Mouse (Mus musculus) kidney, postnatal 14 days (tissue): ENCODE data around the gene B3galt1.
A peak's percentile ranks its signal among the peaks of the same experiment; 100 is the strongest.

Source experiments
- DNase-seq: peaks from one replicate; pipeline ENCODE4 v3.0.0; 2022; ENCODE audit warnings: mixed read lengths

The B3galt1 gene

DNA sequence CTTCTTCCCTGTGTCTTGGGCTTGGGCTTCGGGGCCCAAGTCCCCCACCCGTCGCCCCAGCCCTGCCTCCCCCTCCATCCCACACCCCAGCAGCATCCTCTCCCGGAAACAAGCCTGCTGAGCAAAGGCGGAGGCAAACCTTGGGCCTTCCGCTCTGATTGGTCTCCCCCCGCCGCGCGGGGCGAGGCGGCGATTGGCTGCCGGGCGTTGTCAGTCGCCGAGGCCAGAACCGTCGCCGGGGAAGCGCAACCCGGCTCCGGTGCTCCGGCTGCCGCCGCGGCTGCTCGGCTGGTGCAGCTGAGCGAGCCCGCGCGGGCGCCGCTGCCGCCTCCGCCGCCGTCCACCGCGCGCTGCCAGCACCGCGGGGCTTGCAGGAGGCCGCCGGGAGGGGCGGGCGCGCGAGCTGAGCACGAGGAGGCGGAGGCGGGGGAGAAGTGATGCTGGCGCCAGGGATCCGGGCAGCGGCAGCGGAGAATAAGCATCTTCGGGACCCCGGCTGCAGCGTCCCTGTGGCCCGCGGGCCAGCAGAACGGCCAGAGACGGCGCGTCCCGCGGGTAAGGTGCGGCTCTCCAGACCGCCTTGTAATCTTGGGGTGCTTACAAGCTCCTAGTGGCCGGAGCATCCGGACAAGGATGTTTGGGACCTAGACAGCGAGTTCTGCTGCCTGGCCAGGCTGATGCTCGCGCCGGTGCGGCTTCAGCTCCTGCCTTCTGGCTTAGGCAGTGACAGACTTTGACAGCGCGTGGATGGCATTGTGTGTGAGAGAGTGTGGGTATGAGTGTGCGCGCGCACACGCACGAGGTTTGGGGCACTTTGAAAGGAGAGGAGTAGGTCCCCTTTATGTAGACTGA, at the start of gene B3galt1:
B3galt1 (plus strand) TSS at position 392 of the 852 bp plus-strand sequence.
- DNase-seq, result peak; percentile 84

DNA sequence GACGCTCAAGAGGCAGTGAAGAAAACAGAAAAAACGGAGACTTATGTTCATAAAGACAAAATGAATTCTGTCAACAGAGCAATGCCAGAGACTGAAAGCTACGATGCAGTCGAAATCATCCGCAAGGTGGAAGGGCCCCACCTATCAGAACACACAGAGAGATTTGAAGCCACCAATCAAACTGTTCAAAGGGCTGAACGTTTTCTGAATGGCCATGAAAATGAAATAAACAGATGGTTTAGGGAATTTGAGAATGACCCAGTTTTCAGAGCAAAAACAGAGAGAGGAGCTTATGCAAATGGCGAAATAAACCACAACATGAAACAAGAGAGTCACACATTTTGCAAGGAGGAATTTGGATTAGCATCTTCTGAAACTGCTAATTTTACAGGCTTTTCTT, 49.3 kb upstream of the B3galt1 start:
- DNase-seq, result no peak

DNA sequence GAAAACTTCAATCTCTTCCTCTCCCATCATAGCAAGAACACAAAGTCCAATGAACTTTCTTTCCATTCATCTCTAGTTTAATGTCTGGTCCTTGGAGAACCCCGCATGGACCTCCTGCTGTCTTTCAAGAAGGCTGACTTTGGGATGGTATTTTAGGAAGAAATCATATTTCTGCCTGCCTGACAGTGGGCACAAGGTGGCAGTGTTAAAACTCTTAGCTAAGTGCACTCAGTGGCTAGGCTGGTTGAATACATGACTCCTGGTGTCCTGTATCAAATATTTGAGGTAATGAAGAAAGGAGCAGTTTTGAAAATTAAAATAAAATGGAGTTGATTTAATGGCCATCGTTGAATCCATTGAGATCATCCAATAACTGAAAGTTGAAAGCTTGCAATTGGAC, 30.3 kb upstream of the B3galt1 start:
- no peak for DNase-seq

GRCm38 (mm10) chr2:67539426-67539825, 26.2 kb upstream of the B3galt1 start:
- no peak for DNase-seq

- DNase-seq, result no peak
Measured at GRCm38 (mm10) chr2:67541957-67542696, 23.5 kb upstream of the B3galt1 start.

GRCm38 (mm10) chr2:67544426-67544825, 21.2 kb upstream of the B3galt1 start:
- no peak for DNase-seq

DNA sequence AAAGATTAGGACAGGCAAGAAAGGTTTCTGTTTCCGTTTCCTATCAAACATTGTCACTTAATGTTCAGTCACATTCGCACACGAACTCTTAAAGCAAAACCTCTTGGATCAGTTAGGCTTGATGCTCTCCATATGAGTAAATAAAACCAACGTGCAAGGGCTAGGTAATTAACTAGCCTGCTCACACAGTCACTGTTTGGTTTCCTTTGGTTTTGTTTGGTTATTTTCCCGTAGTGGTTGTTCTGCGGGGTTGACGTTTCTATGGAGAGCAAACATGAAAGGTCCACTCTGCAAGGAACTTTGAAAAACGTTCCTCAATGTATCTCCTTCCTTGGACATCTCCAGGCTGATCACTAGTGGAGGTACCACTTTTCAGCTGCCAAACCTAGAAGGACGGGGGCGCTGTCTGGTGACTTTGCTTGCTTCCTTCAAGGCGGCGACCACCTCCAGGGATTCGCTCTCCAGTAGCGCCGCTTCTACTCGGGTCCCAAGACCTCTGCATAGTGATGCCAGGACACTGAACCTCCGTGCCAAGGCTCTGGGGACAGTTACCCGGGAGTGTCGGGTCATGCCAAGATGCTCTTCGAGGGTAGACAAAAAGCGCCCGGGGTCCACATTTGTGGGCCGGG, 706 bp upstream of the B3galt1 start:
- DNase-seq, result no peak

- no peak for DNase-seq
Measured at GRCm38 (mm10) chr2:67566566-67566965, 895 bp downstream of the B3galt1 start.

- no peak for DNase-seq
Measured at GRCm38 (mm10) chr2:67567141-67567680, 1.5 kb downstream of the B3galt1 start.

DNA sequence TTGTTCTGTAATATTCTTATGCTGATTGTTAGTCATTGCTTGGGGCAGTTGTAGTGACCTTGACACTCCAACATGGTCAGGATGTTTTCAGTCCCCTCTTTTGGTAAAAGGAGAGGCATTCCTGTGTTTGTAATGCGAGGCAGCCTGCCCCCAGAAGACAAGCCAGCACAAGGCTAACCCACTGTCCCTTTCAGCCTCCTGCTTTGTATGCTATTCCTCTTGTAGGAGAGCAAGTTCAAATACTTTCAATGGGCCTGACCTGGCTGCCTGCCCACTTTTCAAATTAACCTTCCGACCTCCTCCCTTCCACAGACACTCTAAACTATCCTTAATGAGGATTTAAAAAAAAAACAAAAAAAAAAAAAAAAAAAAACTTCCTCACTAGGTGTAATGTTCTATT, 11.0 kb downstream of the B3galt1 start:
- DNase-seq, result no peak

DNA sequence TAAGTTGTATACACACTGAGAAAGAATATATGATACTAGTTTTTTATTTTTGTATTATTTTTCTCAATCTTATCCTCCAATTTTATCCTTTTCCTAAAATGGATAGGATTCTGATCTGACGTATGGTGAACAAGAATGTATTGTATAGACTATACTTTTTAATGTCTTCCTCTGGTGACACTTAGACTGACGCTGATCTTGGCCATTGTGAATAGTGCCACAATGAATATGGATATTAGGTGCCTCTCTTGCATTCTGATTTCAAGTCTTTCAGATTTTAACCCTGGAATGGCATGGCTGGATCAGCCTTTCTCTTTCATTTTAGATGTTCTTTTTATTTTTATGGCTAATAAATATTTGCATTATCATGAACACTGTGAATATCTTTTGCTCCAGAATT, 17.4 kb downstream of the B3galt1 start:
- no peak for DNase-seq

DNA sequence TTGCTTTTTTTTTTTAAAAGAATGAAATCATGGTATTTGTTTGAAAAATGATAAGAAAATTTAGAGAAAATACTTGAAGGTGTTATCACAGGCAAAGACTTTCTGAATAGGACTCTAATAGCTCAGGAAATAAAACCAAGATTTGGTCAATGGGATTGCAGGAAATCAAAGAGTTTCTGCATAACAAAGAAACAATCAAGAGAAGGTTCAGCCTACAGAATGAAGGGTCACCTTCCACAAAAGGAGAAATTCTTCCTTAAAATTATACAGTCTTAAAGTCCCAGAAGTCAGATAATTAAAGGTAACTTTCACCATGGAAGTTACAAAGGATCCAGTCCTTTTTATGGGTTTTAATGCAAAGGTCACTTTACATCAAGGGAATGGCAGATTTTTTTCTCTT, 24.7 kb downstream of the B3galt1 start:
- no peak for DNase-seq

DNA sequence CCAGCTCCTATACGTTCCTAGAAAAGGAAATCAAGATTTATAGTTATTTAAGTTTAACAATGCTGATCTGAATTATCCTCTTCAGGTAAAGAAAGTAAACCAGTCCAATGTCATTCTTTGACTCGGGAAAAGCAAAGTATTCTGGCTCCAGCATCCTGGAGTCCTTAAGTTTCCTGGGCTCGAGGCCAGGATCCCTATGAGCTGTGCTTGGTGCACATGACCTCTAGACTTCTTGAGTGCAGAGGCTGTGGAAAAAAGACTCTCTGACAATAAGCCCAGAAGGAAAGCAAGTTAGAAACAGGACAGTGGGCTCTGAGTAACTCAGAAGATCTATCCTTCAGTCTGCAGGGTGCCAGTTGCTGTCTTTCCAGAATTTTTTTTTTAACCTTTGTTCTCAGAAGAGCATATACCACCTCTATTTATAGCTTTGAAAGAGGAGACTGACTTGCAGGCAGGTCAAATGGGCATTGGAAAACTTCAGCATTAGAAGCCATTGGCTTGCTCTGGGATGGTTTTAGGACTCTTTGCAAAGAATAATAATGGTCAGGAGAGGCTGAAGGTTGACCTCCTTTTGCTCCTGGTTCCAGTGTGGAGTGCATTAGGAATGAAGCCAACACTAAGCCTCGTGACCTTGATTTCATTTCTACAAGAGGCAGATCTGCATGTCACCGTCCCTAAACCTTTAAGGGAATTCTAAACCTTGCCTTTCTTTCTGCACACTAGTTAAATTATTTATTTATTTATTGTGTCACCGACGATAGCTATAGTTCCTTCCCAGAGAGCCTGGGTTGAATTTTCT, 26.4 kb downstream of the B3galt1 start:
- DNase-seq, result peak; percentile 23

DNA sequence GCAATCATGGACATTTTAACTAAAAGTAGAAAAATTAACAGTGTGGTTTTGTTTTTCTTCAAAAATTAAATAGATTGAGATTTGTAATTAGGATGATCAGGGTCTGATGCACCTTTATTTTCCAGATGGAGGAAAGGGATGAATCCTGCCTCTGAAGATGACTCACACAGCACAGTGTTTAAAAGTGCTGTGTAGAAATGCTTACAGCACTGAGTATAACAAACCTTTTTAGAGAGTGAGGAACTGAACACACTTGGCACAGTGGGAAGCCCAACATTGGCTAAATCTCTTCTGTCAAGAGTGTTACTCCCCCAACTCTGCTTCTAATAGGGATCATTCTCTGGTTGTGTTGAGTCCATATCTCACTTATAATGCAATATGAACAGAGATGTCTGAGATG, 57.2 kb downstream of the B3galt1 start:
- no peak for DNase-seq

- no peak for DNase-seq
Measured at GRCm38 (mm10) chr2:67627667-67628066, 62.0 kb downstream of the B3galt1 start.

- DNase-seq, result no peak
Measured at GRCm38 (mm10) chr2:67628289-67628688, 62.6 kb downstream of the B3galt1 start.

- no peak for DNase-seq
Measured at GRCm38 (mm10) chr2:67654847-67655246, 89.2 kb downstream of the B3galt1 start.

- no peak for DNase-seq
Measured at GRCm38 (mm10) chr2:67657372-67657771, 91.7 kb downstream of the B3galt1 start.

GRCm38 (mm10) chr2:67658091-67658490, 92.4 kb downstream of the B3galt1 start:
- no peak for DNase-seq

DNA sequence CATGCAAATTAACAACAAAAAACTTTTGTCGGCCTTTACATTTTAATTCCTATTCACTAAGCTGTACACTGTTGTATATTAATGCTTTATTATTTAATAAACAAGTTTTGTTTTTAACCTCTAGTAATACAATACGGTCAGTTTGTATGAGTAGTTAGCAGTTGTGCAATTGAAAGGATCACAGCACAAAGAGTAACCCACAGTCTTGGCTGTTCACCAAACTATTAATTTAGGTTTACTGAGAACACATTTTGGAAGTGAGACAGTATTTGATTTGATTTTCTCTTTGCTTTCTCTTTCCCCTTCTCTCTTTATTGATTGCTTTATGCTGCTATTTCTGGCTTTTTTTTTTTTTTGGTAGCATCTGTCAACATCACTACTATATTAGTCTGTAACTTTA, 106.0 kb downstream of the B3galt1 start:
- DNase-seq, result no peak

DNA sequence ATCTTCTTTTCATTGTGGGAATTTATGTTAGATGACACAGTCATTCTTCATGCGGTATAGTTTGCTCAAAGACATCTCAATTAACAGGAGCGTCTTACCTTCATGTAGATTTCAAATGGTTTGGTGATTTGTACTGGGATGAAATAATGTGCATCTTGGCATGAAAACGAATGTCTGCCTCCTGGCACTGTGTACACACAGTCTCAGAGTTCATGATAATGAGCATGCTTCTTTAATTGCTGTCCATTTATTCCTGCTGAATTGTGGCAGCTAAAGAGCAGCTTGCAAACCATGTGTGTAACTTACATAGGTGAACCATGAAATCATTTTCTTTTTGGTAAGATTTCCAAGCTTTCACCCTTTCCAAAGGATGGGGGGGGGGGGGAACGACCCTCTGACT, 112.0 kb downstream of the B3galt1 start:
- DNase-seq, result no peak

DNA sequence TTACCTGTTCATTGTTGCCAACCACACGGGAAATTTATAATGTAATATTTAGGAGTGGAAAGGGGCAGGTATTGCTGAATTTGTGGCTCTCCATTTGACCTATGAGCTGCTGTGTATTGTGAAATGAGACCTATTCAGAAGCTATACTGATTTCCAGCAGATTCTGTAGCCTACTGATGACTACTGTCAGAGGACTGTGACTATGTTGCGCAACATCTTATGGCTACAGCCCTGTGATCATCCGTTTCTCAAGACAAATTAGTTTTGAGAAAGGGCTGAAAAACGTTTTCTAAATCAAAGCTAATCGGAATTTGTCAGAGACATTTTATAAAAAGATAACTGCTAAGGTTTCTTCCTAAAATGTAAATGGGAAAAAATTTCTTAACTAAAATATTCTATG, 158.6 kb downstream of the B3galt1 start:
- DNase-seq, result no peak

DNA sequence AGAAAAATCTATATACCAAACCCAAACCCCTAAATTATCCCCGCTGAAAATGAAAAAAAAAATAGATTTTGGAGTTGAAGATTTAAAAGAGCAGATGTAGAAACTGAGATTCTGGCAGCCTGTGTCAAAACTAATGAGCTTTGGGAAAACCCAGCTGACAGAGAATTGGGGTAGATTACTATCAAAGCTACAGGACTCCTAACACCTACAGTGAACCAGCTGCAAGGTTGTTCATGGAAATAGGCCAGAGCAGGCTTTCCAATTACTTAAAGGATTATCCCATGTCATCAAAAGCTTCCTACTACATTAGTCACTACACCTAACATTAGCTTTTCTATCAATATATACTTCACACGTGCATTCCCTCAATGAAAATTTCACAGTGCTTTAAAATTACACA, 165.1 kb downstream of the B3galt1 start:
- no peak for DNase-seq
